Mouse (Mus musculus) megakaryocyte, embryonic 14.5 days (primary cell): ENCODE data around the gene Gm26657.

Experiments
- FLI1 ChIP-seq: IDR thresholded peaks from 2 replicates; pipeline ENCODE4 v1.6.1; 2012; ENCODE audit warnings: low read length, inconsistent platforms, mixed read lengths
- GATA1 ChIP-seq: IDR thresholded peaks from 3 replicates; pipeline ENCODE4 v1.6.1; 2012; ENCODE audit warnings: mixed read lengths, low read length, inconsistent platforms, borderline replicate concordance

- TF ChIP-seq GATA1 (no peak), FLI1 (no peak)
Measured at GRCm38 (mm10) chr4:56698671-56699070, 41.2 kb upstream of the Gm26657 start.
